Mouse (Mus musculus) retina, postnatal 7 days (tissue): ENCODE data around the gene Tmprss9.

Source experiments
- DNase-seq: peaks from one replicate; pipeline ENCODE4 v3.0.0-alpha.2; 2012; ENCODE audit warnings: low read depth, low spot score

Tmprss9 gene

DNA sequence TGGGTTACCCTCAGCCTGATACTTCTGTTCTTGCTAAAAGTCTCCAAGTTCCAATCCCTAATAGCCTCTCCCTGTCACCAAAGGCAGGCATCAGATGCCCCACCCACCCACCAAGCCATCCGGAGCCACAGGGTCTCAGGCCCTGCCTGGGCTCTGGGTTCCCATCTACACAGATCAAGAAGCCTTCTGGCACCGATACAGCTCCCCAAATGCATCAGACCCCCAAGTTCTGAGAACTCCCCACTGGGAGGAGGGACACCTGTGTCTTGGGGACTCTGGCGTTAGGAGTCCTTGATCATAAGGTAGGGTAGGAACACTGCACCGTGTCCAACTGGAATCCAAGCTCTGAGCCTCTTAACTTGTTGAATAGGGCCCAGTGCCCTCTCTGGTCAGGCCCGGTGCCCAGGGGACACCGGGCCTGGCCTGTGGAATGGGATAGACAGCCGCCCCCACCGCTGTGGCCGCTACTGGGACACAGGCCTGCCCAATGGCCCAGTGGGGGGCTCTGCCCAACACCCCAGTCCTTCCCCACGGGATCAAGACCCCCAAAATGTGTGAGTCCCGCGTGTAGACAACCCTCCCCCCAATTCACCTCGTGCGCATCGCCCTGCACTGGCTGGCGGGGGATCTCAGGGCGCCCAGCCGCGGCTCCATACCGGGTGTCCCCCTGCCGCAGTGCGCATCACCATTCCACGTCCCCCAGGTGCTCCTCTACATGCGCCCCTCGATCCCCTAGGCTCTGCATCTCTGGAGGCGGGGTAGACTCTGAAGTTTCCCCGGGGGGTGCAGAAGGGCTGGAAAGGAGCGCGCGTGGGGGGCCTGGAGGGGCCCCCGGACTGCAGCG lies 28.3 kb upstream of the Tmprss9 start:
- no peak for DNase-seq

- DNase-seq = no peak
Observed at GRCm38 (mm10) chr10:80843931-80844547, 27.6 kb upstream of the Tmprss9 start, which contains the start of gene Lingo3. TSS of gene Lingo3 (minus strand) at chr10:80844039.

DNA sequence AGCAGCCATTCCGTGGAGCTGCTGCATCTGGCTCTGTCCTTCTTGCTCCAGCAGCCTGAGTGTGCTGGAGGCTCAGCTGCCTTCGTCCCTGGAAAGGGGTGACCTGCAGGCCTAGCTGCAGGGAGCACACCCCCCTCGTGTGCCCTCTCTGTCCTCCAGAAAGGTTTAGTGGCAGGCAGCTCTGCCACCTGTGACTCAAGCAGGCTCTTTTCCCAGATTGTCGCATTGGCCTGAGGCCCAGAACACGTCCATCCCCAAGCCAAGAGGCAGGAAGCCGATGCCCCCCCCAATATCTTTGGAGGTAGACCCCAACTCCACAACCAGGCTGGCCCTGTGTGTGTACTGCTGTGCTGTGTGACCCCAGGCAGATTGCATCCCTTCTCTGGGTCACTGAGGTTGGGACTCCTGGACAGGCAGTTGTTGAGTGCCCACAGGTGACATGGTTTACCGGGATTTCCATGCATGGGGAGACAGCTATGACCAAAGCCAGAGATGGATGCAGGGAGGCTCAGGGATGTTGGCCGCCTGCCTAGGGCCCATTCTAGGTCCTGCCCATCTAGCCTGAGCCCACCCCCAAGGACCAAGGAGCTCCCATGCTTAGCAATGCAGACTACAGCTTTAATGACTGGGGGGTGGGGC lies 26.5 kb upstream of the Tmprss9 start:
- DNase-seq = no peak

DNA sequence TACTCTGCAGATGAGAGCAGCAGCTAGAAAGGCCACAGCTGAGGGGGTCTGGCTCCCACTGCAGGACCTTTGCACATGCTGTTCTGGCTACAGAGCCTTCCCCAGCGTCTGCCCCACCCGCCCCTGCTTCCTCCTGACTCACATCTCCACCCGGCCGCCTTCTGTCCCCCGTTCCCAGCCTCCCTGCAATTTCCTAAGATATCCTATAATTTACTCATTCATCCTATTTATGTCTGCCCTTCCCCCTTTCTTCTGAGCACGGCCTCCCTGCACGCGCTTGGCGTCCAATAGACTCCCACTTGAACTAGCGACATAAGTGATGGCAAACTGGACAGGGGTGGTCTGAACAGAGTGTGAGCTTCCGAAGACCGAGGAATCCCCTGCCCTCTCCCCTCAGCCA lies 25.9 kb upstream of the Tmprss9 start:
- DNase-seq = no peak

DNA sequence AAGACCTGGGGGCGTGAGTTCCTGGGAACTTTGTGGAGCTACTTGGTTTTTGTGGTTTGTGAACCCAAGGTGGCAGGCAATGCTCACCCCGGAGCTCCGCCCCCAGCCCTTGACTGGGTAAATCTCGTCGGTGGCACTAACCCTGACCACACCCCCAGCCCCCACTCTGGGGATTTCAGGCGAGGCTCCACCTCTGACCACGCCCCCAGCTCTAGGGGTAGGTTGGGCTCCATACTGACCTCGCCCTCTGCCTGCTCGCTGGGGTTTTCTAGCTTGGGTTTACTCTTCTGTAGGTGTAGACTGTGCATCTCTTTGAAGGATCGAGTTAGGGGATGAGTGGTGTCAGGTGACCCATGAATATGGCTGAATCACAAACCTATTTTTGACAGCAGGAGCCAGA lies 23.1 kb upstream of the Tmprss9 start:
- no peak for DNase-seq

GRCm38 (mm10) chr10:80854913-80855748 lies 16.5 kb upstream of the Tmprss9 start, which contains the start of the genes Lsm7 and Sppl2b:
TSS of gene Lsm7 (minus strand) at chr10:80855209.
TSS of gene Sppl2b (plus strand) at chr10:80855275.
- peak; percentile 94 for DNase-seq

DNA sequence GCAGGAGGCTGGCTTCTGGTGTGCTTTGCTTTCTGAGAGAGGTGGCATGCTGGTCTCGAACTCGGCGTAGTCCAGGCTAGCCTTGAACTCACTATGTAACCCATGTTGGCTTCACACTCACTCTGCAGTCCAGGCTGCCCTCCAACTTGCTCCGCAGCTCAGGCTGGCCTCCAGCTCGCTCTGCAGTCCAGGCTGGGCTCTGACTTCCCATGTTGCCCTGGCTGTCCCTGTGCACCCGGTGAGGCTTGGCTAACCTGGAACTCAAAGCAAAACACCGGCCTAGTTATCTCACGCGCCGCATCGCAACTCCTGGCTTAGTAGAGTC lies 15.9 kb upstream of the Tmprss9 start:
- no peak for DNase-seq

- DNase-seq = no peak
Observed at GRCm38 (mm10) chr10:80856267-80856666, 15.4 kb upstream of the Tmprss9 start.

DNA sequence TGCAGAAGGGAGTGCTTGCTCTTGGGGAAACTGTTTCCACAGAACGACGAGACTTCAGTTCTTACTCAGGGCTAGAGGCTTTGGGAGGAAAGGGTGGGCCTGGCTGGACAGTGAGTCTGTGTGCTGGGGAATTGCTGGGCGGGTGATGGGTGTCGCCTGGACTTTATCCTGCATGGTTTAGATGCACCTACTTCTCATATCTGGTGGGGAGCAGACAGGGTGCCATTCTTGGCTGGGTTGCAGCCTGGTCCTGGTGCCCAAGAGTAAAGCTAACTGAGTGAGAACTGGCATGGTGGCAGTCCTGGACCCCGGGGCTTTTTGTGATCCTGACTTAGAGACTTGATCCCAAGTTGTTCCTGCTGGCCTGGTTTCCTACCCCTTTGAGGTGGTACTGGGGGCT lies 14.7 kb upstream of the Tmprss9 start:
- DNase-seq = no peak

DNA sequence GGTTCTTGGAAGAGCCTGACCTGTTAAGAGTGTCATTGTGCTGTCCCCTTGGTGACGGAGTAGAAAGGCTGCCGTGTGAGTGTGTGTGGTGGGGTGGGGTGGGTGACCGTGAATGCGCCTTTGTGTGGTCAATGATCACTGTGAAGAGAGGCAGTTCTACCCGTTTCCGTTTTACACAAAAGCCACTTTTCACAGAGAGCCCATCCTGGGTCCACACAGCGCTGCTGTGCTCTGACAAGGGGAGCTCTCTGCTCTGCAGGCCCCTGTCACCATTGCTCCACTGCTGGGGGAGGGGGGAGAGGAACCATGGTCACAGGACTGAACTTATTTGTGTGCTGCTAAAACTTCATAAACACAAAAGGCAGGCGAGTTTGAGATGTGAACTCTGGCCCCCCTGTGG lies 14.3 kb upstream of the Tmprss9 start:
- no peak for DNase-seq

GRCm38 (mm10) chr10:80857848-80858247 lies 13.8 kb upstream of the Tmprss9 start:
- no peak for DNase-seq

- no peak for DNase-seq
Observed at GRCm38 (mm10) chr10:80858350-80858935, 13.2 kb upstream of the Tmprss9 start.

DNA sequence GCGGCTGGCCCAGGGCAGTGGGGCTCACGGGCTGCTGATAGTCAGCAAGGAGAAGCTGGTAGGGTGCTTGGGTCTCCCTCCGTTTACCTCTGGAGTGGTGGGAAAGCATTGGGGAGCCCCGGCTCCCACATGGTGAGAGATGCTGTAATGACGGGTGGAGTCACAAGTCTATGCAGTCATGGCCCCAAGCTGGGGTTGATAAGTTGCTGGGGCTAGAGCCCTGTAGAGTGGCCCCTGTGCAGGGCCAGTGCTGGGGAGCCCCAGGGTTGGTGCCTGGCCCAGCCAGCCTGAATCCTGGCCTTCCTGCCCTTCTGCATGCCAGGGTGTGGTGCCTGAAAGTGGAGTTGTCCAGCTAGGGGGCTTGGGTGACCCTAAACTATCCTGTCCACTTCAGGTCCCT lies 9.3 kb upstream of the Tmprss9 start:
- no peak for DNase-seq

DNA sequence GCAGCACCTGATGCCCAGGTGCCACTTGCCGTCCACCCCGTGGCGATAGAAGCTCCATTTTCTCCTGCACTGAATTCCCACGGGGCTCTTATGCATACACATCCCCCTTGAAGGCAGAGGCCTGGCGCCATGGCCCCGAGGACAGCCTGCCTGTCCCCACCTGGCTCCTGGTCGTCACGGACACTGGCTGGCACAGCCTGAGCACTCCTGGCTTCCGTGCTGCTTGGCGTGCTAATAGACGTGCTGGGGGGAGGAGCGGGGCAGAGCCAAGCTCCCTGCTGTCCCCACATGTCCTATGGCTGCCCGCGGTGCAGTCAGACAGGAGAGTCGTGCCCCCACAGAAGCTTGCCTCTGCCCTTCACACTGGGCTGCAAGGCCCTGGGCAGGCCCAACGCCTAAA lies 7.2 kb upstream of the Tmprss9 start:
- DNase-seq = no peak

DNA sequence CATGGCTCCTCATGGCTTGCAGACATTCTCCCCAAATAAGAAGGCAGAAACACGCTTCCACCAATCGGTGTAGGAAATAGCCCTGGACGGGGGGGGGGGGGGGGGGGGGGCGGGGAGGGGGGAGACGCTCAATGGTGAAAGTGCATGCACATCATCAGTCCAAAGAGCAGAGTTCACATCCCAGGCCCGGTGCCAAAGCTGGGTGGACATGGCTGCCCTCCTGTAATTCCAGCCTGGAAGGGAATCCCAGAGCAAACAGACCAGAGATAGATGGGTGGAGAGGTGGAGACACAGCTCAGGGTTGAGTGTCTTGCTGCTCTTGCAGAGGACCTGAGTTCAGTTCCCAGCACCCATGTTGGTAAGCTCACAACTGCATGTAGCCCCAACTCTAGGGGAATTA lies 655 bp upstream of the Tmprss9 start:
- no peak for DNase-seq

DNA sequence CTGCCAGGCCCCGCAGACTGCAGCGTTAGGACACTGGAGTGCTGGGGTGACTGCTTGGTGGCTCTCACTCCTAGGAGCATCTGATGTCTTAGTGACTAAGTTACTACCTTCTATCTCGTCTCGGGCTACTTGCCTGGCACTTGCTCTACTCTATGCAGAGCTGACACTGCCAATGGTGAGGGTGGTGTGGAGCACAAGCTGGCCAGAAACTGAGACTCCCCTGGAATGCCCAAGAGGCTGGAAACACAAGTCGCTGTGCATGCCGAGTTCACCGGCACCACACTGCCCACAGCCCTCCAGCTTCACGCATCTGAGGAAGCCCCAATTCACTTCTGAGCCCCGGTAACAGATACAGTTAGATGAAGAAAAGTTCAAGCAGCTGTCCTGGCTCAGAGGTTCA lies 2.4 kb downstream of the Tmprss9 start:
- no peak for DNase-seq

GRCm38 (mm10) chr10:80876028-80876427 lies 4.4 kb downstream of the Tmprss9 start:
- no peak for DNase-seq

DNA sequence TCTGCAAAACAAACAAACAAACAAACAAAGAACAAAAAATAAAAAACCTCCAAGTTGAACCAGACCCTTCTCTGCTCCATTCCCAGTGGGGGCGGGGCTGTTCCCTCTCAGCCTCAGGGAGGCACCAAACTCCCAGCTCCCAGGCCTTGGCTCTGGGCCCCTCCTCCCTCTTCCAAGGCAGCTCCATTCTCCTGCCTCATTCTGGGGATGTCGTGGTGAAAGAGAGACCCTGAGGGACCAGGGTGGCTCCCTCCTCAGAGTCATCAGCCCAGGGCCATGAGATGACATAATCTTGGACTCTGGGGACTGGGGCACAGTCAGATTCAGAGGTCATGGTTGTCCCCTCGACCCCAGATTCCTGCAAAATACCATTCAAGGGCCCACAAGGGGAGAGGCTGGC lies 4.9 kb downstream of the Tmprss9 start:
- no peak for DNase-seq

- DNase-seq = peak; percentile 57
Observed at GRCm38 (mm10) chr10:80880131-80880641, 8.5 kb downstream of the Tmprss9 start.

GRCm38 (mm10) chr10:80880901-80881300 lies 9.3 kb downstream of the Tmprss9 start:
- DNase-seq = no peak

- peak; percentile 41 for DNase-seq
Observed at GRCm38 (mm10) chr10:80881301-80881700, 9.7 kb downstream of the Tmprss9 start.
